Mouse (Mus musculus) intestine, postnatal 0 days (tissue): ENCODE data around the gene Ccdc92b. TPM values are rescaled to one million over a fixed set of nuclear protein-coding genes. Genes with fewer than 3 reads are reported as not detected.

Experiments
- ATAC-seq: fragments of 200-750 bp; cut with Nextera tagmentation; 2 replicates; pipeline ENCODE4 v1.8.0; 2017; ENCODE audit warnings: mild to moderate bottlenecking, moderate TSS enrichment, moderate library complexity
- H3K27ac ChIP-seq: fragments of 300-500 bp; sonication (generic); 2 replicates; pipeline ENCODE4 v1.5.1; 2014; ENCODE audit warnings: mild to moderate bottlenecking, low read depth, low read length, moderate library complexity
- H3K27me3 ChIP-seq: fragments of 300-500 bp; sonication (generic); replicated peaks from 2 replicates; pipeline ENCODE4 v1.6.1; 2014; ENCODE audit warnings: low read length, mixed read lengths; ENCODE audit not compliant: control insufficient read depth, insufficient read depth
- H3K36me3 ChIP-seq: fragments of 300-500 bp; sonication (generic); 2 replicates; pipeline ENCODE4 v1.6.1; 2014; ENCODE audit warnings: mild to moderate bottlenecking, moderate library complexity; ENCODE audit not compliant: control insufficient read depth, insufficient read depth
- H3K4me1 ChIP-seq: fragments of 300-500 bp; sonication (generic); replicated peaks from 2 replicates; pipeline ENCODE4 v1.6.1; 2014; ENCODE audit warnings: antibody characterized with exemption, low read length, mixed read lengths; ENCODE audit not compliant: control insufficient read depth, insufficient read depth
- H3K4me2 ChIP-seq: fragments of 300-500 bp; sonication (generic); replicated peaks from 2 replicates; pipeline ENCODE4 v1.6.1; 2014; ENCODE audit warnings: low read depth, mild to moderate bottlenecking, moderate library complexity
- H3K4me3 ChIP-seq: fragments of 300-500 bp; sonication (generic); 2 replicates; pipeline ENCODE4 v1.5.1; 2014; ENCODE audit warnings: low read depth, low read length
- H3K9ac ChIP-seq: fragments of 300-500 bp; sonication (generic); 2 replicates; pipeline ENCODE4 v1.6.1; 2014; ENCODE audit warnings: mild to moderate bottlenecking, low read depth, low read length
- H3K9me3 ChIP-seq: fragments of 300-500 bp; sonication (generic); 2 replicates; pipeline ENCODE4 v1.6.1; 2016; ENCODE audit warnings: mixed run types; ENCODE audit not compliant: control insufficient read depth
- CTCF ChIP-seq: sonication (generic); IDR thresholded peaks from 2 replicates; pipeline ENCODE4 v1.5.1; 2016; ENCODE audit warnings: low read depth, mild to moderate bottlenecking, control low read depth, antibody characterized with exemption, moderate library complexity
- WGBS: fragments of 180-500 bp; shearing (Covaris S2); extraction: QIAGEN DNeasy Blood & Tissue Kit; methylation state at CpG from one replicate; pipeline ENCODE4 v1.1.7; 2014; 5-methylcytosine and 5-hydroxymethylcytosine counted together
- polyA plus RNA-seq: library from polyadenylated mRNA; unstranded; fragments of >200 nt; fragmentation: Nextera tagmentation; extraction: Ambion mirVana; gene quantifications from 2 replicates; pipeline ENCODE4 v1.2.1, GENCODE M21; 2015

The Ccdc92b gene
- polyA plus RNA-seq, 1 experiment from 2014 or later = 0.25 TPM

GRCm38 (mm10) chr11:74649095-74649646 is 29.8 kb downstream of the Ccdc92b start, which contains the start of gene Cluh:
Cluh (plus strand) TSS chr11:74649495.
- H3K4me3 ChIP-seq = peak within 1 kb of the TSS; percentile 99
- H3K9me3 ChIP-seq = no peaks in the 10 kb centered on the region
- peak; percentile 88 for ATAC-seq
- 0% methylated on average over 58 of the region's 58 CpGs for WGBS
- H3K27me3 ChIP-seq = no peaks in the 10 kb centered on the region
- H3K4me2 ChIP-seq = peak within 1 kb of the TSS; percentile 82
- TF ChIP-seq CTCF = no peak
- peak within 1 kb of the TSS; percentile 96 for H3K27ac ChIP-seq
- H3K4me1 ChIP-seq = 0 out of 2 replicates have a peak, but pooled peaks cover 11% of the 10 kb centered on the region
- peak within 1 kb of the TSS; percentile 95 for H3K9ac ChIP-seq
- H3K36me3 ChIP-seq = peaks cover 6% of the 10 kb centered on the region; the same call in 1 of the 2 replicates

- ATAC-seq = peak; percentile 72
- Histone ChIP-seq H3K27me3 (no peaks in the 10 kb centered on the region), H3K4me1 (0 out of 2 replicates have a peak, but pooled peaks cover 11% of the 10 kb centered on the region), H3K27ac (peak overlapping the region; percentile 96), H3K4me3 (peak overlapping the region; percentile 99), H3K9ac (peak overlapping the region; percentile 95), H3K9me3 (no peaks in the 10 kb centered on the region), H3K4me2 (peak overlapping the region; percentile 82), H3K36me3 (peaks cover 10% of the 10 kb centered on the region; the same call in 1 of the 2 replicates)
- WGBS = under 1% methylated on average over 52 of the region's 53 CpGs
- no peak for TF ChIP-seq CTCF
Measured at GRCm38 (mm10) chr11:74649647-74650551, 30.5 kb downstream of the Ccdc92b start.

- Histone ChIP-seq H3K9ac (peak overlapping the region; percentile 95; the same call in 1 of the 2 replicates), H3K4me3 (peak overlapping the region; percentile 99), H3K4me2 (peak overlapping the region; percentile 82), H3K9me3 (no peaks in the 10 kb centered on the region), H3K27me3 (no peaks in the 10 kb centered on the region), H3K4me1 (0 out of 2 replicates have a peak, but pooled peaks cover 11% of the 10 kb centered on the region), H3K27ac (peak overlapping the region; percentile 96), H3K36me3 (peaks cover 11% of the 10 kb centered on the region; the same call in 1 of the 2 replicates)
- no peak for ATAC-seq
- no peak for TF ChIP-seq CTCF
- 26% methylated on average over 4 of the region's 4 CpGs for WGBS
Measured at GRCm38 (mm10) chr11:74650576-74651100, 31.2 kb downstream of the Ccdc92b start.

- no peak for TF ChIP-seq CTCF
- no peaks in the 10 kb centered on the region for H3K27me3 ChIP-seq
- H3K4me2 ChIP-seq = peak overlapping the region; percentile 82
- ATAC-seq = no peak
- H3K9me3 ChIP-seq = no peaks in the 10 kb centered on the region
- 67% methylated on average over 4 of the region's 4 CpGs for WGBS
- H3K4me1 ChIP-seq = 0 out of 2 replicates have a peak, but pooled peaks cover 11% of the 10 kb centered on the region
- 0 out of 2 replicates have a peak overlapping the region, but pooled peaks have one; percentile 3 for H3K27ac ChIP-seq
- H3K36me3 ChIP-seq = peaks cover 27% of the 10 kb centered on the region
- H3K9ac ChIP-seq = peak overlapping the region; percentile 26; the same call in 1 of the 2 replicates
- H3K4me3 ChIP-seq = no peak overlapping the region
Measured at GRCm38 (mm10) chr11:74652791-74653191, 33.4 kb downstream of the Ccdc92b start.

- Histone ChIP-seq H3K27ac (no peak overlapping the region), H3K27me3 (no peaks in the 10 kb centered on the region), H3K9ac (peak overlapping the region; percentile 26; the same call in 1 of the 2 replicates), H3K4me2 (peak overlapping the region; percentile 82), H3K4me1 (0 out of 2 replicates have a peak, but pooled peaks cover 11% of the 10 kb centered on the region), H3K4me3 (no peak overlapping the region), H3K9me3 (no peaks in the 10 kb centered on the region), H3K36me3 (peaks cover 33% of the 10 kb centered on the region)
- no peak for TF ChIP-seq CTCF
- no peak for ATAC-seq
- WGBS = 46% methylated on average over 6 of the region's 6 CpGs
Measured at GRCm38 (mm10) chr11:74653385-74653784, 34.0 kb downstream of the Ccdc92b start.

GRCm38 (mm10) chr11:74655941-74656340 is 36.5 kb downstream of the Ccdc92b start:
- H3K4me1 ChIP-seq = 0 out of 2 replicates have a peak, but pooled peaks cover 9% of the 10 kb centered on the region
- TF ChIP-seq CTCF = no peak
- peaks cover 58% of the 10 kb centered on the region for H3K36me3 ChIP-seq
- no peak overlapping the region for H3K4me3 ChIP-seq
- H3K4me2 ChIP-seq = no peak overlapping the region
- no peak overlapping the region for H3K9ac ChIP-seq
- H3K27ac ChIP-seq = no peak overlapping the region
- no peaks in the 10 kb centered on the region for H3K9me3 ChIP-seq
- ATAC-seq = no peak
- 75% methylated on average over 3 of the region's 3 CpGs for WGBS
- H3K27me3 ChIP-seq = no peaks in the 10 kb centered on the region
